Mouse (Mus musculus) heart, adult 11 months (tissue): ENCODE measurements around the gene Elp4.

Source experiments
- DNase-seq: peaks from one replicate; pipeline ENCODE4 v3.0.0; 2022

Elp4 gene

DNA sequence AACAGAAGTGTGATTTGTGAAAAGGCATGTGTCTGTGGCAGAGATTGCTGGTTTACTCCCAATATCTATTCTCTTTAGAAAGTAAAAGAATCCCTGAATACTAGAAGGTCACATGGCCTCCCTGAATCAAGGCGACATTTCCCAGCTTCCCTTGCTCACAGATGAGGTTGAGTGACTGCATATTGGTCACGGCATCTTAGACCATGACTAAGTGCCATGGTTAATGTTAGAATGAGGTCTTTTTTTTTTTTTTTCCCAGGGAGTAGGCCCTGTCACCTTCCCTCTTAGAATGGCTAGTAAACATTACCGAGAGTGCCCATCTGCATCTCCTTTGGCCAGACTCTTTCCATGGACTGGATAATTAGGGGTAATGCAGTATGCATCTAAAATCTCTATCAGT lies 193.9 kb downstream of the Elp4 start:
- no peak for DNase-seq

GRCm38 (mm10) chr2:105709126-105709525 lies 195.2 kb downstream of the Elp4 start:
- DNase-seq = no peak

GRCm38 (mm10) chr2:105705320-105705719 lies 199.0 kb downstream of the Elp4 start:
- no peak for DNase-seq

DNA sequence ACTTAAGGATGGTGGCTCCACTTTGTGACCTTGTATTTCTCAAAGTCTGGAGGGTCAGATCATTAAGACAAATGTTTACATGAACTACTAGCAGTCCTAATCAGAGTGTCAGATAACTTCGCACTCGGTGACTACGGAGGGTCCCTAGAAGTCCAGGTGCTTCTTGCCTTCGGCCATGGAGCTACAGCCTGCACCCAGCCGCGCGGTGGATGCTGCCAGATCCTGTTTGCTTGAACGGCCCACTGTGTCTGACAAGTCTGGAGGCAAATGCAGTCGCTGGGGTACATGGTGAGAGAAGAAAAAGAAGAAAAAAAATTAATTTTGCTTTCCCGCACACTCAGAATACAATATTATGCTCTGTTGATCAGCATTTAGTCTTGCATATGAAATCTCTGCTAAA lies 201.8 kb downstream of the Elp4 start:
- DNase-seq = peak; percentile 75

- peak; percentile 57 for DNase-seq
These were observed 202.6 kb downstream of the Elp4 start for GRCm38 (mm10) chr2:105701781-105702180.

- peak; percentile 51 for DNase-seq
These were observed 205.7 kb downstream of the Elp4 start for GRCm38 (mm10) chr2:105698631-105699030.

DNA sequence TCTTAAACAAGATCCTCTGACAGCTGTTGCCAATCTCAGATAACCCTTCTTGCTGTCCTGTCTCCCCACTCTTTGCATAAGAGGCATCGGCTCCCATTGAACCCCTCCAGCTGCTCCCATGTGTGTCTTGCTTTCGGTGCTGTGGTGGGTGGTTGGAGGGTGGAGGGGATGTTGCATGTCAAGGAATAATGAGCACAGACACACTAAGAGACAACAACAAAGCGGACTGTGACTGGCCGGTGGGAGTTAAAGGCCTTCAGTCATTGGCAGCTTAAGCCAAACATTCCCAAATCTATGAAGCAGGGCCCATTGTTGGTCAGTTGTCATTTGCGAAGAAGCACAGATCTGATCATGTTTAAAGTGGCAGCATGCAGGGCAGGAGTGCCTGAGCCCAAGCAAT lies 206.6 kb downstream of the Elp4 start:
- DNase-seq = peak; percentile 55

DNA sequence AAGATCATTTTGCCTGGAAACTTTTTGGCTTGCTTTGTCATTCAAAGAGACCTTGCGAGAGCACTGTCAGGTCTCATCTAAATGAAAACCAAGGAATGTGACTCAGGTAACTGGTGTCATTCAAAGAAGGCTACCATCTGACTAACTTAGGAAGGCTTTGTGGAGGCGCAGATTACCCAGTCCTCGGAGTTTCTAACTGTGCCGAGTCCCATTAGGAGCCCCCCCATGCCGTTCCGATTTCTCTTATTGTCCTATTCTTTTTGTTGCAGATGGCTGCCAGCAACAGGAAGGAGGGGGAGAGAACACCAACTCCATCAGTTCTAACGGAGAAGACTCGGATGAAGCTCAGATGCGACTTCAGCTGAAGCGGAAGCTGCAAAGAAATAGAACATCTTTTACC lies 213.1 kb downstream of the Elp4 start:
- peak; percentile 46 for DNase-seq

DNA sequence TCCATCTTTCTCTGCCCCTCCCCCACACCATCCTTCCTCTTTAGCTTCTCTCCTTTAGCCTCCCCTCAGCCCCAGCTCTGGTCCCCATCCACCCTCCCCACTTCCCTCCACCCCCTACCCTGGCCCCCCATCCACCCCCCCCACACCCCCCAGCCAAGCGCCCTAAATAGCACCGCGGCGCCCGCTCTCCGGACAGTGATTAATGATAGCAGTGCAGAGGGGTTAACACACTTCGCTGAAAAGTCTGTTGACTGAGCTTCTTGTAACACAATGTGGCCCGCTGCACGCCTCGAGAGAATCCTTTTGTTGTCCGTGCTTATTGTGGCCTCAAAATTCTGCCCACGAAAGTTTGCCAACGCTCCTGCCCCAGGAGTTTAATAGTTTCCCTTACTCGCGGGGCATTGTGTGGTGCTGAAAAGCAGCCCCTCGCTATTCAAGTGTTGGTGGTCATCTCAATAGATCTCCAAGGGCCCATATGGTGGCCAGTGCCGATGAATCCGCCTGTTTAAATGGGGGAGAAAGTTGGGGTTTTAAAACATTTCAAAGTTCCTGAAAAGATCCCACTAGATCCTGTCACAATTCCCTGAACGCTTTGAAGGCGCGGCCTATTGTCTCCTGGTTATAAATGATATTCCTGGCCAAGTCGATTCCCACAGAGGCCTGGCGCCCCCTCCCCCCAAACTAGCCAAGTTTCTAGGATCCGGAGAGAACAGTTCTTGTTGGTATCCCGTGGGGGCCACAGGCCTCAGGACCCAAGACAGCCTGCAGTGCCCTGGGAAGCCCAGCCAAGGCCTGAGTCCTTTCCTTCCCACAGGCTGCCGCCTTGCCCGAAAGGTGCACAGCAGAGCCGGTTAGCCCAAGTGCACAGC lies 214.4 kb downstream of the Elp4 start:
- peak; percentile 82 for DNase-seq

DNA sequence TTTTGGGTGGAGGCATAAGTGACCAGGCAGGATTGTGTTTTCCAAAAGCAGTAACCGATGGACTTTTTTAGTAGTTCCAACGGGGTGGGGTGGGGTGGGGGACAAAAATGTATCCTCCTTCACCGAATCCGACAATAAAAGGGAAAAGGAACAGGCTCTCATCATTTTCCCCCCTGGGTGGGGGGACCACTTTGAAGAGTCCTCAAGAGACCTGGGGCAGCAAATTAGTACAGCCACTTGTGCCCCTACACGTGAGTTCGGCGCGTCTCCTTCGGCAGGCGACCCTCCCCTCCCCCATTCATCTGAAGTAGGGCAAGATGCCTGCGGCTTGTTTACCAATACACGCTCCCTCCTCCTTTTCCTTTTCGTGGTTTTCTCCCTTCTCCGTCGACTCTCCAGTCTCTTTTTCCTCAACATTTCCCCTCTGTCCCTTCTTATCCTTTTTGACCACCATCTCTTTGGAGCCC lies 215.0 kb downstream of the Elp4 start:
- DNase-seq = no peak

DNA sequence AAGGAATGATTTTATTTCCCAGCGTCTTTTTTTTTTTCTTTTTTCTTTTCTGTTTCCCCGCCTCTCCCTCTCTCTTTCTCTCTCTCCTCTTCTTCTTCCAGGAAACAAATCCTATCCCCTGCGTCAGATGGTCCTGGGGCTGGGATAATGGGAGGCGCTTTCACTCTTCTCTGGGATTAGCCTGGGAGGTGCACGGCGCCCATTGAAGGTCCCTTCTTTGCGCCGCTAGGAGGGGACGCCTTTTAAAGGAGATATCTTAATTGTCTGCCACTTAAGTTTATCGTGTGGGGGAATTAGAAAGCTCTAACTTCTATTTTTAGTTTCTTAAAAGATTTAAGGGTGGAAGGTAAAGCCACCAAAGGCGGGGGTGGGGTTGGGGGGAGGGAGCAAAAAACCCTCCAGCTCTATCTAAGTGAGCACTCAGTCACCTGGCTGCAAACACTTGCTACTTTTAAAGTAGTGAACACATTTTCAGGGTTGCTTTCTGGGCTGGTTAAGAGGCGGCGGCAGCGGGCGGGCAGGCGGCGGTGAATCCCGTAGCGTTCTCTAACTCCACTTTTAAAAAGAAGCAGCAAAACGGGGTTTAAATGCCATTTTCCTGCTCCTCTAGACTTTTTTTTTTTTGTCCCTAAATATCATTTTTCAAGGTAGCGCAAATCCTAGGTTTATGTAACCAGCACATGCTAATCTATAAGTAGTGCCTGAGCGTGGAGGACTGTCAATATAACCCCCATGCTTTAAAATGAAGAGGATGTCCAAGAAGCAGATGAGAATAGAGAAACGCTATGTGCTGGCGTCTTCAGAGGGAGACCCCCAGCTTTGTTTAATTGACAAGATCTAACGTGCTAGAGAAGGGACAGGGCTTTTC lies 215.7 kb downstream of the Elp4 start:
- peak; percentile 60 for DNase-seq

DNA sequence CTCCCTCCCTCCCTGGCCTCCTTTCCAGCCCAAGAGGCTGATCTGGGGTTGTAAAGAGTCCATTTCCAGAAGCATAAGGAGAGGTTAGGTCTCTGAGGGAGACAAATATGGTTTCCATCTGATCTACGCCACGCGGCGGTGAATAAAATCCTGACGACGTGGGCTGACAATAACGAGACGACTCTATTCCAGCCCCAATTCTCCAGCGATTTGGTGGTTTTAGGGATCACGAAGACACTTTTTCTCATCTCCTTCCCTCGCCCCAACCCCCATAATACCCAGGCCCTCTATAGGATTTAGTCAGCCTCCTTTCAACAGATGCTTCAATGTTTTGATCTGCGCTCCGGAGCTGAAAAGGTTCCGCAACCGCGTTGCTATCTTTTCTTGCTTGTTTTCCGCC lies 216.4 kb downstream of the Elp4 start:
- no peak for DNase-seq

DNA sequence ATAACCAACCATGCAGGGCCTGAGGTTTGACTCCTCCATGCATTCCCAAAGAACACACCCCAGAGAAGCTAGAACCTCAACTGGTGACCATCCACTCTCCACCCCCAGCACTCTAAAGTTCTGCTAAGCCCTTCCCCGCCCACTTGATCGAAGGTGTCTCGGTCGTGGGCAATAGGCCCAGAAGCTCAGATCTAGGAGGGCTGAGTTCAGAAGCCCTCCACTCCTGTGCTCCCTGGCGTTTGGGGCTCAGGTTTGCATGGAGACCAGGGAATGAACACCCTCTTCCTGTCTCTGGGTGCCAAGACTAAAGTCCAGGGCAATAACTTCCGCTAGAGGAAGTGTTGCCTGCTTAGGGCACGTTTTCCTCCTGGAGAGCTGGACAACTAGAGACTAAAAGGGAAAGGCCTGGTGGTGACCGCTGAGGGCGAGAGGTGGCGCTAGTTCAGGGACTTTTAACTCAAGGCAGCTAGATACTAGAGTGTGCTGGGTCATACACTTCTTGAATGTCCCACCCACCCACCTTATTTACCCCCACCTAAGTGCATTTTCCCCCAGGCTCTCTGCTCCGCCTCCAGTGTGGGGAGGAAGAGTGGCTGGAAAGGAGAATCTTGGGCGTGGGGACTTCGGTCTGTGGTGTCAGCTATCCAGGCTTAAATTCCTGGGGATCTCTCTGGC lies 216.9 kb downstream of the Elp4 start:
- peak; percentile 86 for DNase-seq

GRCm38 (mm10) chr2:105686363-105687316 lies 217.7 kb downstream of the Elp4 start:
- DNase-seq = peak; percentile 75

GRCm38 (mm10) chr2:105685651-105686050 lies 218.7 kb downstream of the Elp4 start:
- peak; percentile 27 for DNase-seq

DNA sequence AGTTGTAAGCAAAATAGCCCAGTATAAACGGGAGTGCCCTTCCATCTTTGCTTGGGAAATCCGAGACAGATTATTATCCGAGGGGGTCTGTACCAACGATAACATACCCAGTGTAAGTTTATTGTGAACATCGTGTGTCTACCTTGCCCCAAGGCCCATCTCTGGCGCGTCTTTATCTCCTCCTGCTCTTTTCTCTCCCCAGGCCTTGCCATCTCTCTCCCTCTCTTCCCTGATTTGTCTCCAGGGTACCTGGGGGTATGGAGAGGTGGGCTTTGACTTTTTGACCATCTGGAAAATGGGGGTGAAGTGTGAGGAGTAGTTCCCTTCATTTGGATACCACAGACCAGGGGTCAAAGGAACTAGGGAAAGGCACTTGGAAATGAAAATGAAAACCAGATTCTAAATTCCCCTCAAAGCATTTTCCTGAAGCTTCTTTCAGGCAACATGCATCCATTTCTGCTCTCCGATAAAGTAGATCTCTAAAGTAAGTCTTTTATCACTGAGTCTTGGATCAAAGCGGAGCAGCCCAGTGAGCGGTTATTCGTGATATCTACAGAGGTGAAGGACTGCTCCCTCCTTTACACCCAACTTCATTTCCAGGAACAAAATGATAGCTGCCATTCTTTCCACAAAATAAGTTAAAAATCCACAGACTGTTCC lies 219.2 kb downstream of the Elp4 start:
- peak; percentile 81 for DNase-seq

DNA sequence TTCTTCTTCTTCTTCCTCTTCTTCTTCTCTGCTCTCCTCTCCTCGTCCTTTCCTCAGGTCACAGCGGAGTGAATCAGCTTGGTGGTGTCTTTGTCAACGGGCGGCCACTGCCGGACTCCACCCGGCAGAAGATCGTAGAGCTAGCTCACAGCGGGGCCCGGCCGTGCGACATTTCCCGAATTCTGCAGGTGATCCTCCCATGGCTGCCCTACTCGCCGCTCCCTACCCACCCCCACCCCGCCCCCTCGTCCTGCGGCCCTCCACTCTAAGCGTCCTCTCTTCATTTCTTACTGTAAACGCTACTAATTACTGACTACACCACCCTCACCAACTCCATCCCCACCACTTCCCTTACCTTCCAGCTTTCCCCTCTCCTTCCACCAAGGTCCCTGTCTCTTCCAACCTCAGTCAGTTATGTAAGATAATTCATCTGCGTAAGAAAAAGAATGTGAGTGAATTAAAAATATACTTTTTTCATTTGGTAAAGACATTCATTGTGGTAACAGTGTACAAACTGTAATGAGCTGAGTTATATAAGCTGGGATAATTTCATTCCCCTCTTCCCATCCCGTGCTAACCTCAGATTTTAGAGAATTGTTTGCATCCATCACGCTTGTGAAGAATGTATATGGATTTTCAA lies 220.5 kb downstream of the Elp4 start:
- DNase-seq = peak; percentile 49

DNA sequence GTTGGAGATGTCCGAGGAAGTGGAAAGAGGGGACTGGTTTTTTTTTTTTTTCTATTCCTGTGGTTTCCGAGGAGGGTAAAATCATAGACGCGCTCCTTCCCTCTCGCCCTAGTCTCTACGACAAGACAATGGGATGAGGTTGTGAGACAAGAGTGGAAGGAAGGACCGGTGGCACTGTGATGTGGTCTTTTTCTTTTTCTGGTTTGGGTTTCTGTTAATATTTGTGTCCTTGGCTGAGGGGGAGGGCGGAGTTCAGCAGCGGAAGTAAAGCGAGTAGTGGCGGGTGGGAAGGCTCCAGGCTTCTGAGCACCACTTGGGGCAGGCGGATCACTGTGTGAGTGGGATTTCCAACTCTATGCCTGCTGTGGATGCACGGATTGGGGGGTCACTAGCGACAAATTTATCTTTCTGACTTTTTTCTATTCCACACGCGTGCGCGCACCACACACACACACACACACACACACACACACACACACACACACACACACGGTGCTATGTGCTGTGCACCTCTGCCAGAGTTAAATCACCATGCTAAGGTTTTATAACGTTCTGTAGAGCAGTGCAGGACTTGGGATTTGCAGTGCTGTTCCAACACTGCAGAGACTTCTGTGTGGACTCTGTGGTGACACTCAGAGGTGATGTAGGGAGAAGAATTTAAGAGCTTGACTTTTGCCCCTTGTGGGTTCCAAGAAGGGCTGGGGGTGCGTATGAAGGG lies 221.6 kb downstream of the Elp4 start:
- peak; percentile 71 for DNase-seq

DNA sequence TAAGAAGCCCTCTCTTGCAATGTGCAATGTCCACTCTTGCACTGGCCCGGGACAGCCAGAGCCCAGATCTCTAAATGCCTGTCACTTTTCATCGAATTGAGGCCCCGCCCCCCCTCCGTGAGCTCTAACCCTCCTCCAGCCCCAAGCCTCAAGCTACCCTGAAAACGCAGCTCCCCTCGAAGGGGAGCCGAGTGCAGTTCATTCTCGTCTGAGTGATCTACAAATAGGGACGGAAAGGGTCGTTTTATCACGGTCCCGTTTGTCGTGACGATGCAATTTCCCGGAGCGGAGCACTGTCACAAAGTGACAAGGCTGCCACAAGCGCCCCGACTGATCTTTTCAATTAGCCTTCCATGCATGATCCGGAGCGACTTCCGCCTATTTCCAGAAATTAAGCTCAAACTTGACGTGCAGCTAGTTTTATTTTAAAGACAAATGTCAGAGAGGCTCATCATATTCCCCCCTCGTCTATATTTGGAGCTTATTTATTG lies 222.3 kb downstream of the Elp4 start:
- peak; percentile 54 for DNase-seq
